Mouse (Mus musculus): Measurements from ENCODE around the gene Emc7. TPM values are rescaled to one million over a fixed set of nuclear protein-coding genes. Genes with fewer than 3 reads are reported as not detected.
"Not testable (repeated sequence)": the region's sequence is repeated elsewhere in the genome, so short reads cannot be mapped to it uniquely, and the experiment has no call there.

Emc7 gene
- polyA plus RNA-seq, 1 experiment = 2.7 TPM

- Histone ChIP-seq H3K27me3 (ENCODE audit: control insufficient read depth, insufficient read depth, low read length) (no peaks in the 10 kb centered on the region), H3K36me3 (ENCODE audit: control insufficient read depth, insufficient read depth, low read length) (no peaks in the 10 kb centered on the region), H3K27ac (ENCODE audit: insufficient read depth, low read depth, low read length) (no peak overlapping the region), H3K4me1 (ENCODE audit: control insufficient read depth, insufficient read depth, insufficient read length, low read length) (no peaks in the 10 kb centered on the region), H3K4me3 (ENCODE audit: low read depth, low read length) (no peak overlapping the region)
- whole genome bisulfite sequencing = 33% methylated on average over 2 of the region's 2 CpGs
- TF ChIP-seq CTCF (IDR thresholded peaks at IDR 0.05; ENCODE audit: extremely low read depth, insufficient read length, insufficient replicate concordance, low read depth, low read length) = no peak
- TF ChIP-seq POLR2A (IDR thresholded peaks at IDR 0.05; ENCODE audit: low read depth, low read length) = no peak
Observed at GRCm38 (mm10) chr2:112433359-112433758, 21.4 kb upstream of the Emc7 start.

- no peak overlapping the region for H3K27ac ChIP-seq (ENCODE audit: insufficient read depth, low read depth, low read length)
- no peak overlapping the region for H3K4me3 ChIP-seq (ENCODE audit: low read depth, low read length)
- TF ChIP-seq CTCF (IDR thresholded peaks at IDR 0.05; ENCODE audit: extremely low read depth, insufficient read length, insufficient replicate concordance, low read depth, low read length) = no peak
- no peak for TF ChIP-seq POLR2A (IDR thresholded peaks at IDR 0.05; ENCODE audit: low read depth, low read length)
- no peaks in the 10 kb centered on the region for H3K4me1 ChIP-seq (ENCODE audit: control insufficient read depth, insufficient read depth, insufficient read length, low read length)
- WGBS = 74% methylated on average over 4 of the region's 4 CpGs
- H3K27me3 ChIP-seq (ENCODE audit: control insufficient read depth, insufficient read depth, low read length) = no peaks in the 10 kb centered on the region
- H3K36me3 ChIP-seq (ENCODE audit: control insufficient read depth, insufficient read depth, low read length) = no peaks in the 10 kb centered on the region
Observed at GRCm38 (mm10) chr2:112436292-112436691, 18.5 kb upstream of the Emc7 start.

GRCm38 (mm10) chr2:112437589-112437988, 17.2 kb upstream of the Emc7 start:
- Histone ChIP-seq H3K27ac (ENCODE audit: insufficient read depth, low read depth, low read length) (no peak overlapping the region), H3K4me3 (ENCODE audit: low read depth, low read length) (no peak overlapping the region), H3K27me3 (ENCODE audit: control insufficient read depth, insufficient read depth, low read length) (no peaks in the 10 kb centered on the region), H3K36me3 (ENCODE audit: control insufficient read depth, insufficient read depth, low read length) (no peaks in the 10 kb centered on the region), H3K4me1 (ENCODE audit: control insufficient read depth, insufficient read depth, insufficient read length, low read length) (no peaks in the 10 kb centered on the region)
- WGBS = 82% methylated on average over 2 of the region's 2 CpGs
- TF ChIP-seq CTCF (IDR thresholded peaks at IDR 0.05; ENCODE audit: extremely low read depth, insufficient read length, insufficient replicate concordance, low read depth, low read length) (no peak), POLR2A (IDR thresholded peaks at IDR 0.05; ENCODE audit: low read depth, low read length) (no peak)

GRCm38 (mm10) chr2:112443491-112443890, 11.3 kb upstream of the Emc7 start:
- H3K4me1 ChIP-seq (ENCODE audit: control insufficient read depth, insufficient read depth, insufficient read length, low read length) = no peaks in the 10 kb centered on the region
- no peaks in the 10 kb centered on the region for H3K36me3 ChIP-seq (ENCODE audit: control insufficient read depth, insufficient read depth, low read length)
- 56% methylated on average over 2 of the region's 2 CpGs for WGBS
- no peak overlapping the region for H3K27ac ChIP-seq (ENCODE audit: insufficient read depth, low read depth, low read length)
- no peaks in the 10 kb centered on the region for H3K27me3 ChIP-seq (ENCODE audit: control insufficient read depth, insufficient read depth, low read length)
- H3K4me3 ChIP-seq (ENCODE audit: low read depth, low read length) = no peak overlapping the region
- TF ChIP-seq POLR2A (IDR thresholded peaks at IDR 0.05; ENCODE audit: low read depth, low read length) (no peak), CTCF (IDR thresholded peaks at IDR 0.05; ENCODE audit: extremely low read depth, insufficient read length, insufficient replicate concordance, low read depth, low read length) (no peak)

GRCm38 (mm10) chr2:112445511-112445910, 9.3 kb upstream of the Emc7 start:
- H3K36me3 ChIP-seq (ENCODE audit: control insufficient read depth, insufficient read depth, low read length) = no peaks in the 10 kb centered on the region
- no peaks in the 10 kb centered on the region for H3K27me3 ChIP-seq (ENCODE audit: control insufficient read depth, insufficient read depth, low read length)
- TF ChIP-seq POLR2A (IDR thresholded peaks at IDR 0.05; ENCODE audit: low read depth, low read length) (no peak), CTCF (IDR thresholded peaks at IDR 0.05; ENCODE audit: extremely low read depth, insufficient read length, insufficient replicate concordance, low read depth, low read length) (no peak)
- no peak overlapping the region for H3K27ac ChIP-seq (ENCODE audit: insufficient read depth, low read depth, low read length)
- no peak overlapping the region for H3K4me3 ChIP-seq (ENCODE audit: low read depth, low read length)
- H3K4me1 ChIP-seq (ENCODE audit: control insufficient read depth, insufficient read depth, insufficient read length, low read length) = no peaks in the 10 kb centered on the region

GRCm38 (mm10) chr2:112448046-112448445, 6.8 kb upstream of the Emc7 start:
- not testable (repeated sequence) for H3K27ac ChIP-seq (ENCODE audit: insufficient read depth, low read depth, low read length); H3K4me3 ChIP-seq (ENCODE audit: low read depth, low read length); H3K36me3 ChIP-seq (ENCODE audit: control insufficient read depth, insufficient read depth, low read length); H3K27me3 ChIP-seq (ENCODE audit: control insufficient read depth, insufficient read depth, low read length); H3K4me1 ChIP-seq (ENCODE audit: control insufficient read depth, insufficient read depth, insufficient read length, low read length)
- WGBS = 58% methylated on average over 4 of the region's 4 CpGs

- no peak overlapping the region for H3K27ac ChIP-seq (ENCODE audit: insufficient read depth, low read depth, low read length)
- H3K27me3 ChIP-seq (ENCODE audit: control insufficient read depth, insufficient read depth, low read length) = no peaks in the 10 kb centered on the region
- no peaks in the 10 kb centered on the region for H3K4me1 ChIP-seq (ENCODE audit: control insufficient read depth, insufficient read depth, insufficient read length, low read length)
- H3K4me3 ChIP-seq (ENCODE audit: low read depth, low read length) = no peak overlapping the region
- no peaks in the 10 kb centered on the region for H3K36me3 ChIP-seq (ENCODE audit: control insufficient read depth, insufficient read depth, low read length)
- TF ChIP-seq POLR2A (IDR thresholded peaks at IDR 0.05; ENCODE audit: low read depth, low read length) (no peak), CTCF (IDR thresholded peaks at IDR 0.05; ENCODE audit: extremely low read depth, insufficient read length, insufficient replicate concordance, low read depth, low read length) (no peak)
Observed at GRCm38 (mm10) chr2:112448510-112449059, 6.2 kb upstream of the Emc7 start.
